Mouse (Mus musculus): ENCODE measurements around the gene Prss53. TPM values are rescaled to one million over a fixed set of nuclear protein-coding genes. Genes with fewer than 3 reads are reported as not detected.

Prss53 gene
- polyA plus RNA-seq, 1 experiment from 2014 or later: 0.81 TPM

GRCm38 (mm10) chr7:127929923-127930322 lies 39.2 kb upstream of the Prss53 start, which contains the start of gene Prss8:
Gene Prss8, minus strand, starts transcription at chr7:127930104.
- H3K9ac ChIP-seq (ENCODE audit: low read depth, low read length): no peak within 1 kb of the TSS; the same call in 1 of the 2 replicates
- WGBS: 17% methylated on average over 6 of the region's 6 CpGs

DNA sequence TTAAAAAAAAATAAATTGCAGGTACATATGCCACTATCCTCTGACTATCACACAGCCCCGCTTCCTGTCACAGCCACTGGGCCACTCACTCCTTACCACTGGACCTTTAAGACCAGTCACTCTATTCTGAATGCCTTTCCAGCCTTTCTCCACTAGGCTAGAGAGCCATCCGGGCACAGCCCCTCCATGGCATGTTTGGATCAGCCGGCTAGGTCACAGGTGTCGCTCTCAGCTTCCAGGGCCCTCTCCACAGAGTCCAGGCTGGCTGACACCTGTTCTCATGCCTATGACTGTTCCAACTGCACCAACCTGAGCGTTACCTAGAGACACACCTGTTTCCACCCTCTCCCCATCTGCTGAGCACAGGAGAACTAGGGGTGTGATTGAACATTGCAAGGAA lies 37.8 kb upstream of the Prss53 start:
- Histone ChIP-seq H3K9me3 (ENCODE audit: control insufficient read depth, low read length) (no peaks in the 10 kb centered on the region), H3K36me3 (ENCODE audit: control insufficient read depth, insufficient read depth, low read length) (peaks cover 4% of the 10 kb centered on the region), H3K4me3 (ENCODE audit: low read length) (no peak overlapping the region), H3K27ac (ENCODE audit: low read depth, low read length) (no peak overlapping the region), H3K4me1 (ENCODE audit: control insufficient read depth, insufficient read depth, low read depth, low read length) (no peaks in the 10 kb centered on the region), H3K27me3 (replicated peaks; ENCODE audit: control insufficient read depth, insufficient read depth, low read length) (peaks cover 10% of the 10 kb centered on the region), H3K9ac (ENCODE audit: low read depth, low read length) (no peak overlapping the region), H3K4me2 (ENCODE audit: low read length) (no peak overlapping the region)
- 55% methylated on average over 5 of the region's 5 CpGs for WGBS
- no peak for ATAC-seq

More at GRCm38 (mm10) chr7:127929923-127930322, 39.2 kb upstream of the Prss53 start, which contains the start of gene Prss8:
- Histone ChIP-seq H3K27me3 (replicated peaks; ENCODE audit: control insufficient read depth, insufficient read depth, low read length) (peaks cover 10% of the 10 kb centered on the region), H3K27ac (ENCODE audit: low read depth, low read length) (no peak within 1 kb of the TSS), H3K36me3 (ENCODE audit: control insufficient read depth, insufficient read depth, low read length) (peaks cover under 1% of the 10 kb centered on the region; the same call in 1 of the 2 replicates), H3K9me3 (ENCODE audit: control insufficient read depth, low read length) (no peaks in the 10 kb centered on the region), H3K4me2 (ENCODE audit: low read length) (0 out of 2 replicates have a peak within 1 kb of the TSS, but pooled peaks have one; percentile 6), H3K4me3 (ENCODE audit: low read length) (no peak within 1 kb of the TSS), H3K4me1 (ENCODE audit: control insufficient read depth, insufficient read depth, low read depth, low read length) (peaks cover 6% of the 10 kb centered on the region)
- ATAC-seq: no peak

DNA sequence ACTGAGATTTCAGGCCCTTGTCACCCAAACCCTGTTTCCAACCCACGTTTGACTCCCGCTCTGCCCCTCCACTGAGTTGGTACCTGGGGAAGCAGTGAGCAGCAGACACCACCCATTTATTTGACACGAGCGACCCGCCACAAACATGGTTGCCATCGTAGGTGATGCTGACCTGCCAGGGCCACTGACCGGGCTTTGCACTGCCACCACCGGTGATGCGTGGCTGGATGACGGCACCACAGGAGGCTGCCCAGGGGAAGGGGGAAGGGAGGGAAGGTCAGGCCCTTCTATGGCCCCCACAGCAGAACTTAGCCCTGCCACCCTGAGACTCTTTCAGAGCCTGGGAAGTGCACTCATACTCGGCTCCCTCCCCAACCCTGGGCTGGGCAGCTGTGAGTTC lies 37.0 kb upstream of the Prss53 start:
- no peak for ATAC-seq
- Histone ChIP-seq H3K27ac (ENCODE audit: low read depth, low read length) (no peak overlapping the region), H3K9ac (ENCODE audit: low read depth, low read length) (no peak overlapping the region), H3K4me2 (ENCODE audit: low read length) (no peak overlapping the region), H3K36me3 (ENCODE audit: control insufficient read depth, insufficient read depth, low read length) (peaks cover 4% of the 10 kb centered on the region), H3K9me3 (ENCODE audit: control insufficient read depth, low read length) (no peaks in the 10 kb centered on the region), H3K4me1 (ENCODE audit: control insufficient read depth, insufficient read depth, low read depth, low read length) (no peaks in the 10 kb centered on the region), H3K4me3 (ENCODE audit: low read length) (no peak overlapping the region), H3K27me3 (replicated peaks; ENCODE audit: control insufficient read depth, insufficient read depth, low read length) (peaks cover 10% of the 10 kb centered on the region)
- 83% methylated on average over 11 of the region's 11 CpGs for WGBS

- 93% methylated on average over 11 of the region's 11 CpGs for WGBS
- no peak overlapping the region for H3K9ac ChIP-seq (ENCODE audit: low read depth, low read length)
- no peak overlapping the region for H3K4me2 ChIP-seq (ENCODE audit: low read length)
- no peaks in the 10 kb centered on the region for H3K4me1 ChIP-seq (ENCODE audit: control insufficient read depth, insufficient read depth, low read depth, low read length)
- H3K4me3 ChIP-seq (ENCODE audit: low read length): no peak overlapping the region
- peaks cover 10% of the 10 kb centered on the region for H3K27me3 ChIP-seq (replicated peaks; ENCODE audit: control insufficient read depth, insufficient read depth, low read length)
- peaks cover 4% of the 10 kb centered on the region for H3K36me3 ChIP-seq (ENCODE audit: control insufficient read depth, insufficient read depth, low read length)
- no peak for ATAC-seq
- H3K9me3 ChIP-seq (ENCODE audit: control insufficient read depth, low read length): no peaks in the 10 kb centered on the region
- H3K27ac ChIP-seq (ENCODE audit: low read depth, low read length): no peak overlapping the region
These were observed 36.1 kb upstream of the Prss53 start for GRCm38 (mm10) chr7:127926846-127927245.

DNA sequence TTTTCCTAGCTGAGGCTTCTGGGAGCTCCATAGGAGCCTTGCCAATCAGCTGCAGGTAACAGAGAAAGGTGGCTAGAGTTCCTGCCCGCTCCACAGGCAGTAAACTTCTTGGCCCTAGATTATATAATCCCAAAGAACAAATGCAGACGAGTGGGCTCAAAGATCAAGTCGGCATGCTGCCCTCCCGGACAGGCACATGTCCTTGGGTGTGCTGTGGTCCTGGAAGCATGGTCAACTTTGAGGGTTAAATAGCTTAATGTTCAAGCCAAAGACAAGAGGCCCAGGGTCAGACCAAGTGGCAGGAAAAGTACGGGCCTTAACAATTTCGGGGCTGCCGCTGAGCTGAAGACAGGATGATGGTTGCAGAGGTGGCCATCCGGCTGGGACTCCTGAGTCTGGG lies 35.3 kb upstream of the Prss53 start:
- ATAC-seq: no peak
- Histone ChIP-seq H3K9me3 (ENCODE audit: control insufficient read depth, low read length) (no peaks in the 10 kb centered on the region), H3K27me3 (replicated peaks; ENCODE audit: control insufficient read depth, insufficient read depth, low read length) (peaks cover 10% of the 10 kb centered on the region), H3K9ac (ENCODE audit: low read depth, low read length) (no peak overlapping the region), H3K4me2 (ENCODE audit: low read length) (no peak overlapping the region), H3K4me3 (ENCODE audit: low read length) (no peak overlapping the region), H3K36me3 (ENCODE audit: control insufficient read depth, insufficient read depth, low read length) (peaks cover 4% of the 10 kb centered on the region), H3K4me1 (ENCODE audit: control insufficient read depth, insufficient read depth, low read depth, low read length) (no peaks in the 10 kb centered on the region), H3K27ac (ENCODE audit: low read depth, low read length) (no peak overlapping the region)
- WGBS: 84% methylated on average over 8 of the region's 8 CpGs

- WGBS: 65% methylated on average over 5 of the region's 5 CpGs
- ATAC-seq: no peak
- Histone ChIP-seq H3K9ac (ENCODE audit: low read depth, low read length) (no peak overlapping the region), H3K4me2 (ENCODE audit: low read length) (no peak overlapping the region), H3K27me3 (replicated peaks; ENCODE audit: control insufficient read depth, insufficient read depth, low read length) (peaks cover 7% of the 10 kb centered on the region), H3K27ac (ENCODE audit: low read depth, low read length) (no peak overlapping the region), H3K4me1 (ENCODE audit: control insufficient read depth, insufficient read depth, low read depth, low read length) (no peaks in the 10 kb centered on the region), H3K9me3 (ENCODE audit: control insufficient read depth, low read length) (no peaks in the 10 kb centered on the region), H3K4me3 (ENCODE audit: low read length) (no peak overlapping the region), H3K36me3 (ENCODE audit: control insufficient read depth, insufficient read depth, low read length) (peaks cover 4% of the 10 kb centered on the region)
These were observed 34.5 kb upstream of the Prss53 start for GRCm38 (mm10) chr7:127925252-127925651.

DNA sequence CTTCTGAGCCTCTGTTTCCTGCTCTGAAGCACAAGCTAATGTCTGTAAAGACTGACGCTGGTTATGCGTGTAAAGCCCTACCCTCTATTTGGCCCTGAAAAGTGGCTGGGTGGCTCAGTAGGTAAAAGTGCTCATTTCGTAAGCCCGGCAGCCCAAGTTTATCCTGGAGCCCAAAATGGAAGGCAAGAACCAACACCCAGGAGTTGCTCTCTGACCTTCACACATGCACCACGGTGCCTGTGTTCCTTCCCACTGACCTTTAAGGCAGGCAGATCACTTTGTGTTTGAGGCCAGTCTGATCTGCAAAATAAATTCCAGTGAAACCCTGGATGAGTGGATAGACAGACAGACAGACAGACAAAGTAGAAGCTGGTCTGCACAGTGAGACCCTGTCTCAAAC lies 32.9 kb upstream of the Prss53 start:
- H3K27me3 ChIP-seq (replicated peaks; ENCODE audit: control insufficient read depth, insufficient read depth, low read length): peaks cover 4% of the 10 kb centered on the region
- no peak for ATAC-seq
- no peaks in the 10 kb centered on the region for H3K9me3 ChIP-seq (ENCODE audit: control insufficient read depth, low read length)
- no peak overlapping the region for H3K9ac ChIP-seq (ENCODE audit: low read depth, low read length)
- no peak overlapping the region for H3K4me3 ChIP-seq (ENCODE audit: low read length)
- peaks cover 4% of the 10 kb centered on the region for H3K36me3 ChIP-seq (ENCODE audit: control insufficient read depth, insufficient read depth, low read length)
- WGBS: 92% methylated on average over 5 of the region's 5 CpGs
- H3K4me1 ChIP-seq (ENCODE audit: control insufficient read depth, insufficient read depth, low read depth, low read length): no peaks in the 10 kb centered on the region
- H3K27ac ChIP-seq (ENCODE audit: low read depth, low read length): no peak overlapping the region
- H3K4me2 ChIP-seq (ENCODE audit: low read length): no peak overlapping the region

DNA sequence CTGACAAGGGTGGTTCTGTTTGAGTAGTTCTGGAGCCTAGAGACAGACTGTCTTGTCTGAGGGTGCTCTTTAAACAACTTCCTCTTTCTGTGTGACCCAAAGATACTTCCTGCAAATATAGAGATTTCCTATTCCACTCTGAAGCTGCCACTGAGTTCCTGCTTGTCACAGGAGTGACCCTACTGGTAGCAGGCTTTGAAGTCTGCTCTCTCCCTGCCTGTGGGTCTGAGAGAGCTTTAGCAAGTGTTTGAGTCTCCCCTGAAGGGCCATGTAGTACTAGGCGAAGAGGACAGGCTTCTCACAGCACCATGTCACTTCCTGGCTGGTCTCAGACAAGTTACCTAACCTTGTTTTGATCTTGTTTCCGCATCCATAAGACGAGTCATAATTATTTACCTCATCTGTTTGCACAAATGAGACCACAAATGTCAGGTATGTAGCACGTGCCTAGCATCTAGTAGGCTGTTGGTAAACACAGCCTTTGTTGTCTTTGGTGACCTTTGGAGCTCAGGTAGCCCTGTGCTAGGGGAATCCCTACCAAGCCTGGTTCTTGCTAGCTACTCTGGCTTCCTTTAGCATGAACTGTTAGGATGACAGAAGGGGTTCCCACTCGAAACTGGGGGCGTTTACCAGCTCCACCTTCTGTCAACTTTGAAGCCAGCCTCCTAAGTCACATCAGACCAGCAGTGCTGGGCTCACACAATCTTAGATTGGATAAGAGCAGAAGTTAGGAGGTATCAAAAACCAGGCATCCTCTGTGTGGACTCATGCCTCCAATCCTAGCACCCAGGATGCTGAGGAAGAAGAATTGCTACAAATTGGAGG lies 31.9 kb upstream of the Prss53 start:
- H3K4me2 ChIP-seq (ENCODE audit: low read length): no peak overlapping the region
- no peaks in the 10 kb centered on the region for H3K9me3 ChIP-seq (ENCODE audit: control insufficient read depth, low read length)
- 92% methylated on average over 6 of the region's 6 CpGs for WGBS
- no peak overlapping the region for H3K9ac ChIP-seq (ENCODE audit: low read depth, low read length)
- H3K36me3 ChIP-seq (ENCODE audit: control insufficient read depth, insufficient read depth, low read length): peaks cover 4% of the 10 kb centered on the region
- ATAC-seq: no peak
- peaks cover 1% of the 10 kb centered on the region for H3K27me3 ChIP-seq (replicated peaks; ENCODE audit: control insufficient read depth, insufficient read depth, low read length)
- no peak overlapping the region for H3K4me3 ChIP-seq (ENCODE audit: low read length)
- no peak overlapping the region for H3K27ac ChIP-seq (ENCODE audit: low read depth, low read length)
- H3K4me1 ChIP-seq (ENCODE audit: control insufficient read depth, insufficient read depth, low read depth, low read length): no peaks in the 10 kb centered on the region

GRCm38 (mm10) chr7:127921516-127921915 lies 30.7 kb upstream of the Prss53 start:
- Histone ChIP-seq H3K36me3 (ENCODE audit: control insufficient read depth, insufficient read depth, low read length) (peaks cover 8% of the 10 kb centered on the region), H3K9me3 (ENCODE audit: control insufficient read depth, low read length) (no peaks in the 10 kb centered on the region)
- WGBS: 66% methylated on average over 8 of the region's 8 CpGs

More at GRCm38 (mm10) chr7:127921516-127921915, 30.7 kb upstream of the Prss53 start:
- no peak overlapping the region for H3K27ac ChIP-seq (ENCODE audit: low read depth, low read length)
- H3K4me2 ChIP-seq (ENCODE audit: low read length): no peak overlapping the region
- H3K4me3 ChIP-seq (ENCODE audit: low read length): no peak overlapping the region
- H3K27me3 ChIP-seq (replicated peaks; ENCODE audit: control insufficient read depth, insufficient read depth, low read length): no peaks in the 10 kb centered on the region
- H3K4me1 ChIP-seq (ENCODE audit: control insufficient read depth, insufficient read depth, low read depth, low read length): no peaks in the 10 kb centered on the region
- H3K9ac ChIP-seq (ENCODE audit: low read depth, low read length): no peak overlapping the region
- no peak for ATAC-seq
